Mouse (Mus musculus) brain, embryonic 18.5 days (tissue): Measurements from ENCODE around the gene Sergef.

Experiments
- DNase-seq: peaks from one replicate; pipeline ENCODE4 v3.0.0-alpha.2; 2012; ENCODE audit warnings: low read depth, low spot score

Sergef gene

GRCm38 (mm10) chr7:46540616-46541015 lies 99.0 kb downstream of the Sergef start:
- no peak for DNase-seq

- no peak for DNase-seq
Measured at GRCm38 (mm10) chr7:46536456-46537097, 103.0 kb downstream of the Sergef start.

- DNase-seq = no peak
Measured at GRCm38 (mm10) chr7:46535429-46535799, 104.2 kb downstream of the Sergef start.

GRCm38 (mm10) chr7:46534767-46535428 lies 104.7 kb downstream of the Sergef start:
- no peak for DNase-seq

- no peak for DNase-seq
Measured at GRCm38 (mm10) chr7:46533518-46533917, 106.1 kb downstream of the Sergef start.

GRCm38 (mm10) chr7:46531345-46531744 lies 108.3 kb downstream of the Sergef start:
- no peak for DNase-seq

- no peak for DNase-seq
Measured at GRCm38 (mm10) chr7:46529930-46530329, 109.7 kb downstream of the Sergef start.

GRCm38 (mm10) chr7:46529259-46529658 lies 110.3 kb downstream of the Sergef start:
- no peak for DNase-seq

- no peak for DNase-seq
Measured at GRCm38 (mm10) chr7:46526665-46527154, 112.9 kb downstream of the Sergef start.

GRCm38 (mm10) chr7:46523215-46523614 lies 116.4 kb downstream of the Sergef start:
- DNase-seq = no peak

GRCm38 (mm10) chr7:46521794-46522193 lies 117.8 kb downstream of the Sergef start:
- DNase-seq = no peak

GRCm38 (mm10) chr7:46519148-46519547 lies 120.5 kb downstream of the Sergef start:
- DNase-seq = no peak

- DNase-seq = no peak
Measured at GRCm38 (mm10) chr7:46517158-46517557, 122.4 kb downstream of the Sergef start.

- DNase-seq = no peak
Measured at GRCm38 (mm10) chr7:46515960-46516359, 123.6 kb downstream of the Sergef start.

- DNase-seq = no peak
Measured at GRCm38 (mm10) chr7:46514981-46515380, 124.6 kb downstream of the Sergef start.

- DNase-seq = no peak
Measured at GRCm38 (mm10) chr7:46513562-46513961, 126.0 kb downstream of the Sergef start.

GRCm38 (mm10) chr7:46512792-46513191 lies 126.8 kb downstream of the Sergef start:
- DNase-seq = no peak

GRCm38 (mm10) chr7:46510806-46511205 lies 128.8 kb downstream of the Sergef start:
- no peak for DNase-seq

- DNase-seq = peak; percentile 69
Measured at GRCm38 (mm10) chr7:46509391-46510310, 130.0 kb downstream of the Sergef start.

- DNase-seq = no peak
Measured at GRCm38 (mm10) chr7:46508590-46509318, 130.9 kb downstream of the Sergef start.

- DNase-seq = no peak
Measured at GRCm38 (mm10) chr7:46504157-46504556, 135.4 kb downstream of the Sergef start.
